Mouse (Mus musculus): ENCODE results near the gene Gm29666.

Gene Gm29666

GRCm38 (mm10) chr15:84903843-84904385 lies 15.9 kb downstream of the Gm29666 start:
- no peak for DNase-seq (ENCODE audit: low read depth, low spot score)

- DNase-seq (ENCODE audit: low read depth, low spot score), result no peak
These were observed 21.8 kb downstream of the Gm29666 start for GRCm38 (mm10) chr15:84898077-84898476.

GRCm38 (mm10) chr15:84896664-84897063 lies 23.2 kb downstream of the Gm29666 start:
- peak; percentile 33 for DNase-seq (ENCODE audit: low read depth, low spot score)

- DNase-seq (ENCODE audit: low read depth, low spot score), result peak; percentile 19
These were observed 23.6 kb downstream of the Gm29666 start for GRCm38 (mm10) chr15:84896216-84896615.

GRCm38 (mm10) chr15:84891658-84892057 lies 28.2 kb downstream of the Gm29666 start:
- peak; percentile 71 for DNase-seq (ENCODE audit: low read depth, low spot score)

- no peak for DNase-seq (ENCODE audit: low read depth, low spot score)
These were observed 28.6 kb downstream of the Gm29666 start for GRCm38 (mm10) chr15:84891246-84891645.

GRCm38 (mm10) chr15:84888066-84888465 lies 31.8 kb downstream of the Gm29666 start:
- no peak for DNase-seq (ENCODE audit: low read depth, low spot score)

- no peak for DNase-seq (ENCODE audit: low read depth, low spot score)
These were observed 42.6 kb downstream of the Gm29666 start for GRCm38 (mm10) chr15:84877029-84877815.

- no peak for DNase-seq (ENCODE audit: low read depth, low spot score)
These were observed 46.0 kb downstream of the Gm29666 start for GRCm38 (mm10) chr15:84873867-84874266.

GRCm38 (mm10) chr15:84873079-84873478 lies 46.8 kb downstream of the Gm29666 start:
- no peak for DNase-seq (ENCODE audit: low read depth, low spot score)

GRCm38 (mm10) chr15:84871802-84872201 lies 48.0 kb downstream of the Gm29666 start:
- no peak for DNase-seq (ENCODE audit: low read depth, low spot score)

GRCm38 (mm10) chr15:84861911-84862310 lies 57.9 kb downstream of the Gm29666 start:
- DNase-seq (ENCODE audit: low read depth, low spot score), result no peak
